Mouse (Mus musculus) liver, postnatal 0 days (tissue): ENCODE measurements around the gene Ccdc138.

Source experiments
- CTCF ChIP-seq: sonication (generic); IDR thresholded peaks from 2 replicates; pipeline ENCODE4 v1.5.1; 2016; ENCODE audit warnings: antibody characterized with exemption, low read depth
- EP300 ChIP-seq: IDR thresholded peaks from 2 replicates; pipeline ENCODE4 v1.6.1; 2016; ENCODE audit warnings: antibody characterized with exemption, low read depth, mild to moderate bottlenecking

DNA sequence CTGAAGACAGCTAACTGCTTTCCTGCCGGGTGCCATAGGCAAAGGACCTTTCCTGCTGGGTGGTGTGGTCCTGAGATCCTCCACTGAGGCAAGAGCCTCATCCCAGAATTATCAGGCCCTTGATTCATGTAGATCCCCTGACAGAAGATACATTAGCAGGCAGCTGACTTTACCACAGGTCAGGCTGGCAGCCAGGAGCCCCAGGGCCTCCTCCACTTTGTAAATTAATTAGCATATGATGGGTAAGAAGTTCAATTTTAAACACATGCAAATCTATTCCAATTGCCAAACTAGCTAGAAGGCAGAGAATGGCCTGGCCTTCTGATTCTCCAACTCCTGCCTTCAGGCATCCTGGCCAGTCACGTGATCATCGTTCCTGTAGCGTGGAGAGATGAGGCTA lies 121.5 kb downstream of the Ccdc138 start:
- TF ChIP-seq CTCF = no peak
- no peak for TF ChIP-seq EP300
